Comparison of ENCODE assay signal across 9 mouse cellular contexts in genomic region chr5:110363822-110364545, GRCm38 (mm10). TPM values are rescaled to one million over a fixed set of nuclear protein-coding genes. Genes with fewer than 3 reads are reported as not detected.
A peak's percentile ranks its signal among the peaks of the same experiment; 100 is the strongest.
DNase-seq lines count a peak whose midpoint lies in the region; ATAC-seq lines count a peak whose summit lies in the region.
"Had no signal": no experiment of that assay in that cellular context is flagged by ENCODE, and none has a peak within 500 bp of the region (broad histone marks: within the 10 kb centered on the region; RNA-seq: fewer than 3 reads in every experiment).

No protein-coding gene starts in this region.

- intact Hi-C loops in heart, postnatal 25 days (cut with DNase I) = no loop called here

- 0 out of 2 replicates have a peak, but pooled peaks have one; percentile 9 for ATAC-seq in megakaryocyte, adult 5-6 weeks (ENCODE audit: poor library complexity, severe bottlenecking)

- H3K4me3 ChIP-seq in heart, embryonic 10.5 days = peak overlapping the region; percentile 66

- 32% methylated on average over 11 of the region's 11 CpGs for WGBS in heart, embryonic 10.5 days

- H3K4me1 ChIP-seq in heart, embryonic 10.5 days = peaks cover 14% of the 10 kb centered on the region

- no peak for DNase-seq in heart, embryonic 10.5 days (ENCODE audit: low spot score)
- no peak for DNase-seq in heart, postnatal 25 days (ENCODE audit: low spot score)
- peak; percentile 76 for DNase-seq in ZHBTc4 (ENCODE audit: low read depth, low spot score)
- peak; percentile 20 for DNase-seq in forelimb bud, embryonic 11.5 days (ENCODE audit: low read depth, low spot score)
- no peak for DNase-seq in layer of hippocampus, adult 11-12 months (ENCODE audit: low spot score)
- no peak for DNase-seq in cerebellum, adult 9-11 months
- no peak for DNase-seq in right cerebral cortex, postnatal 14 days

- peaks cover 22% of the 10 kb centered on the region for H3K27me3 ChIP-seq in heart, embryonic 10.5 days (ENCODE audit: insufficient read depth, poor library complexity, severe bottlenecking)

- peaks cover 26% of the 10 kb centered on the region for H3K36me3 ChIP-seq in heart, embryonic 10.5 days

- peak overlapping the region; percentile 85 for H3K27ac ChIP-seq in heart, embryonic 10.5 days

- no peaks in the 10 kb centered on the region for H3K9me3 ChIP-seq in heart, embryonic 10.5 days

RNA-seq across cellular contexts. Expression of gene Lrcol1, which starts 19.5 kb away (rescaled TPM):
- polyA plus RNA-seq in heart, embryonic 10.5 days (2016; fragmentation: Nextera tagmentation; extraction: Ambion mirVana) = not detected in 2 replicates
- not detected for total RNA-seq in heart, postnatal 25 days (2021)
- total RNA-seq in megakaryocyte, adult 5-6 weeks (2015) = not detected in 2 replicates
- not detected in 2 replicates for total RNA-seq in megakaryocyte, adult 5-6 weeks (2017)
- total RNA-seq: G1E had no signal
- polyA plus RNA-seq: G1E had no signal

RNA-seq across cellular contexts. Expression of gene P2rx2, which starts 21.0 kb away (rescaled TPM):
- 0.27 and 0.44 TPM in 2 replicates for polyA plus RNA-seq in heart, embryonic 10.5 days (2016; fragmentation: Nextera tagmentation; extraction: Ambion mirVana)
- not detected for total RNA-seq in heart, postnatal 25 days (2021)
- total RNA-seq in megakaryocyte, adult 5-6 weeks (2015) = not detected in 2 replicates
- 0.11 TPM in 1 of 2 replicates, not detected in the other for total RNA-seq in megakaryocyte, adult 5-6 weeks (2017)
- total RNA-seq: G1E had no signal
- polyA plus RNA-seq: G1E had no signal

Comparison
In these comparisons a context has a peak if more than half of its experiments do, and no peak if none do; other contexts are left out.
1. DNase-seq: peak in ZHBTc4 (single experiment) and forelimb bud, embryonic 11.5 days (single experiment); none in heart, embryonic 10.5 days (single experiment), heart, postnatal 25 days (single experiment), layer of hippocampus, adult 11-12 months (single experiment), cerebellum, adult 9-11 months (single experiment) and right cerebral cortex, postnatal 14 days (single experiment).